Mouse (Mus musculus) embryonic fibroblast, embryonic 13.5 days (primary cell): ENCODE data around the gene Snrpn.

Source experiments
- CTCF ChIP-seq: IDR thresholded peaks from 2 replicates; pipeline ENCODE4 v1.5.1; 2011; ENCODE audit warnings: mild to moderate bottlenecking, control low read depth, low read length, moderate library complexity, borderline replicate concordance; ENCODE audit not compliant: insufficient read depth
- POLR2A ChIP-seq: IDR thresholded peaks from 2 replicates; pipeline ENCODE4 v1.6.1; 2011; ENCODE audit warnings: low read depth, mild to moderate bottlenecking, control low read depth, low read length, moderate library complexity

GRCm38 (mm10) chr7:59978646-59979045, 161.4 kb downstream of the Snrpn start:
- TF ChIP-seq CTCF (no peak), POLR2A (no peak)
